Mouse (Mus musculus) monocyte, adult 5-6 weeks (primary cell): ENCODE measurements around the gene Tgfb1. TPM values are rescaled to one million over a fixed set of nuclear protein-coding genes. Genes with fewer than 3 reads are reported as not detected.
A peak's percentile ranks its signal among the peaks of the same experiment; 100 is the strongest.

Experiments used
- ATAC-seq: fragments of 153-309, 156-312 bp; replicated peaks from 2 replicates; pipeline ENCODE4 v1.8.0; 2017; ENCODE audit warnings: mild to moderate bottlenecking; ENCODE audit not compliant: low TSS enrichment, insufficient number of reproducible peaks, severe bottlenecking, poor library complexity, low FRiP score
- total RNA-seq: library from RNA; stranded (forward); fragments of 200-1000, 200-491, 200-594 nt; gene quantifications from 3 replicates; pipeline ENCODE4 v1.2.3, GENCODE M21; 2017

The Tgfb1 gene
- total RNA-seq, result 59.4 to 115 TPM (median 71.4 TPM) in 3 replicates

- ATAC-seq, result peak; percentile 10; the same call in 1 of the 2 replicates
Observed at GRCm38 (mm10) chr7:25686680-25687531, at the start of gene Tgfb1. TSS of gene Tgfb1 (plus strand) at chr7:25687002.

- no peak for ATAC-seq
Observed at GRCm38 (mm10) chr7:25637099-25637498, 49.7 kb upstream of the Tgfb1 start.

GRCm38 (mm10) chr7:25639754-25640153 is 47.0 kb upstream of the Tgfb1 start:
- no peak for ATAC-seq

- no peak for ATAC-seq
Observed at GRCm38 (mm10) chr7:25644136-25644535, 42.7 kb upstream of the Tgfb1 start.

GRCm38 (mm10) chr7:25644631-25645030 is 42.2 kb upstream of the Tgfb1 start:
- no peak for ATAC-seq

- no peak for ATAC-seq
Observed at GRCm38 (mm10) chr7:25645074-25645473, 41.7 kb upstream of the Tgfb1 start.

DNA sequence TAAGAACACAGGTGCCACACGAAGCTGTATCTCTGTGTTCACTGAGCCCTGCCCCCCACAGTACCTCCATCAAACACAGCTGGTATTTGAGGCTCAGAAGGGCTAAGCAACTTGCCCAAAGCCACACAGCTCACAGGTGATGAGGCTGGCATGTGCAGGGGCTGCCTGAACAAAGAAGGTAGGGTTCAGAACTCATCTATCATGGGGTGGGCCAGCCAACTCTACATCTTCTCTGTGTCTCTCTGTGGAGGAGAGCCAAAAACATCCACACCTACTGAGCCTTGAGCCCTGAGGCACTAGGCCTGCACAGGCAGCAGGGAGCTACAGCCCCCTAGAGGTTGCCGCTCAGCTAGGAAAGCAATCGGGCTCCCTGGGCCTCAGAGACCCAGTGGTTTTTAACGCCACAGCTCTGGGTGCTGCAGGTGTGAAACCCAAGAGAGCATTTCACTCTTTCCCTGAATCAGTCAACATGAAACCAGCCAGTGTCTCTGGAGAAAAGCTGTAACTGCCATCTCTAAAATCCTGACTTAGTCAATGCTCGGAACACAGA is 39.2 kb upstream of the Tgfb1 start:
- ATAC-seq, result peak; percentile 20; the same call in 1 of the 2 replicates

DNA sequence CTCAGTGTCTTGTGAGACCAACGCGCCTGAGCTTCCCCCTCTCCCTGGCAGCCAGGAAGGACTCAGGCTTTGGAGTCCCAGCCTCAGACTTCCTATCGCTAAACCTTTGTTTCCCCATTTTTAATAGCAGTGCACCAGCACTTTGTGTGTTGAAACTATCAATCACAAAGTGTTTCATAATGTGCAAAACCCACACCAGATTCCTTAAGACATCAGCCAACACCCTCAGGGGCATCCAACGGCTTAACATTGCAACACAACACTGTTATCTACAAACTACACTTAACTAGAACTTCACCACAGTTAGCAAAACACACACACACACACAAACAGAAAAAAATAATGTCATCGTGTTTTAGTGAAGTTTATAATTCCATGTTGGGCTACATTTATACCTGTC is 37.0 kb upstream of the Tgfb1 start:
- 0 out of 2 replicates have a peak, but pooled peaks have one; percentile 12 for ATAC-seq

DNA sequence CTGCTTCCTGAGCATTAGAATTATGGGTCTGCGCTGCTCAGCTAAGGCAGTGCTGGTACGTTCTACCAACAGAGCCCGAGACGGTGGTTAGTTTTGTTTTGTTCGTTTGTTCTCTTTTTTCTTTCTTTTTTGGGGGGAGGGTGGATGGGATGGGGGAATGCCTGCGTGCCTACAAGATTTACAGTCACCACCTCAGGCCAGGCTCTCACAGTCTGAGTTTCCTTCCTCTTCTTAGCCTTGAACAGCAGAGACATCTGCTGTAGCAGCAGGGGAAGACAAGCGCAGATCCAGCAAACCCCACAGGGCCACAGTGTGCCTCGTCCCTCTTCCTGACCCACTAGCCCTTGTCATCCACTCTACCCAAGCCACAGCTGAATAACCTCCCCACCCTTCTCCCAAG is 35.5 kb upstream of the Tgfb1 start:
- ATAC-seq, result peak; percentile 73

- ATAC-seq, result peak; percentile 36; the same call in 1 of the 2 replicates
Observed at GRCm38 (mm10) chr7:25652244-25652759, 34.5 kb upstream of the Tgfb1 start.

GRCm38 (mm10) chr7:25655601-25656428 is 31.0 kb upstream of the Tgfb1 start:
- ATAC-seq, result no peak

DNA sequence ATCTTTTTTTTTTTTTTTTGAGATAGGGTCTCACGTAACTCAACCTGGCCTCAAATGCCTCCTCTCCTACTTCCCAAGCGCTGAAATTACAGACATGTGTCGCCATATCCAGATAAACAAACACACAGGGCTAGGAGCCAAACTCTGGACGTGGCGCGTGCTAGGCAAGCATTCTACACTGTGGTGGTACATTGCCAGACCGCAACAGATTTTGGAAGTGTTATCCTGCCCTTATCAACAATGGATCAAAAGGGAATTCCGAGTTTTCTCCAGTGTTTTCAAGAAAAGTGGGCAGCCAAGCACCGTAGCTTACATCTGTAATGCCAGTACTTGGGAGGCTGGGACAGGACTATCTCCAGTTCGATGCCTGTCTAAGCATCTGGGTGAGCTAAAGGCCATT is 29.0 kb upstream of the Tgfb1 start:
- ATAC-seq, result no peak

DNA sequence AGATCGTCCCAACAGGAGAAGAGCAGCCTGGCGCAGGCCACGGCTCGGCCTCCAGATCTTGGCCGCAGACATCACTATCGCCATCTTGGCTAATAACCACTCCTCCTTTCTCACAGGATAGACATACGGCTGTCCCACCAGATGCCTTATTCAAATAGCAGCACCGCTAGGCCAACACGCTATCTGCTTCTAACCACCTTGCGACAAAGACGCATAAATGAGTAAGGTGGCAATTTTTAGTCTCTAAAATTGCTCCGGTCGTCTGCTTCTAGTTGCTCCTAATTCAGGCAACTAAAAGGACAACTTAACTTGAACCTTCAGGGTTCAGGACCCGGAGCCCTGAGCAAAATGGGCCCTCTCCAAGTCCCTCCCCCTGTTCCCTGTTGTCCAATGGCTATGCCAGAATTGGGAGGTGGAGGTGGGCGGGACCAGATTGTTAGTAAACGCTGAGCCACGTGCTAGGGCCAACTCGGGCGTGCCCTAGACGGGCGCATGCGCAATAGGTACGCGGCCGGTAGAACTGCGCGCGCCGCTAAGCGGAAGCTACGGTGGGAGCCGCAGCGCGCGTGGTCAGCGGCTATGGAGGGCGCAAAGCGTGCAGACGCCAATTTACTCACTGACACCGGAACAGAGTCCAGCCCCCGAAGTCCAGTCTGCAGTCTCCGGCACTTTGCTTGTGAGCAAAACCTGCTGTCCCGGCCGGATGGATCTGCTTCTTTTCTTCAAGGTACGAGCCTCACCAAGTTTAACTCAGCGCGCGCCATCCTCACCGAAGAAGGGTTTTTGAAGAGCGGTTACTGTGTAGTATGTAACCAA is 27.9 kb upstream of the Tgfb1 start, which contains the start of the genes Bckdha and Exosc5:
Gene Bckdha, minus strand, starts transcription at position 325 of the 816 bp plus-strand sequence.
Gene Exosc5, plus strand, starts transcription at position 508 of the 816 bp plus-strand sequence.
- ATAC-seq, result peak; percentile 96

- ATAC-seq, result no peak
Observed at GRCm38 (mm10) chr7:25666381-25666780, 20.4 kb upstream of the Tgfb1 start.

GRCm38 (mm10) chr7:25669158-25669557 is 17.6 kb upstream of the Tgfb1 start:
- no peak for ATAC-seq

- ATAC-seq, result no peak
Observed at GRCm38 (mm10) chr7:25669631-25670030, 17.2 kb upstream of the Tgfb1 start.

- no peak for ATAC-seq
Observed at GRCm38 (mm10) chr7:25670096-25670495, 16.7 kb upstream of the Tgfb1 start.

- ATAC-seq, result no peak
Observed at GRCm38 (mm10) chr7:25671686-25672085, 15.1 kb upstream of the Tgfb1 start.
